Mouse (Mus musculus): ENCODE data around the gene Snapc5. TPM values are rescaled to one million over a fixed set of nuclear protein-coding genes. Genes with fewer than 3 reads are reported as not detected.
A peak's percentile ranks its signal among the peaks of the same experiment; 100 is the strongest.
"Not testable (repeated sequence)": the region's sequence is repeated elsewhere in the genome, so short reads cannot be mapped to it uniquely, and the experiment has no call there.

The Snapc5 gene
- polyA plus RNA-seq, 1 experiment from 2014 or later: 28.5 TPM

GRCm38 (mm10) chr9:64173666-64174220, 5.3 kb upstream of the Snapc5 start:
- WGBS: under 1% methylated on average over 16 of the region's 16 CpGs
- ATAC-seq (ENCODE audit: low read depth): no peak

GRCm38 (mm10) chr9:64174341-64174740, 4.7 kb upstream of the Snapc5 start:
- no peaks in the 10 kb centered on the region for H3K27me3 ChIP-seq (ENCODE audit: control insufficient read depth, insufficient read depth, low read depth, low read length)
- H3K9me3 ChIP-seq (ENCODE audit: control insufficient read depth, low read length): no peaks in the 10 kb centered on the region
- peaks cover 29% of the 10 kb centered on the region for H3K36me3 ChIP-seq (ENCODE audit: control insufficient read depth, insufficient read depth, low read length)
- peaks cover 7% of the 10 kb centered on the region for H3K4me1 ChIP-seq (replicated peaks; ENCODE audit: control insufficient read depth, insufficient read depth, low read length)
- H3K9ac ChIP-seq (ENCODE audit: low read length): peak overlapping the region; percentile 90
- no peak for ATAC-seq (ENCODE audit: low read depth)
- H3K27ac ChIP-seq (ENCODE audit: low read length): no peak overlapping the region
- peak overlapping the region; percentile 97 for H3K4me3 ChIP-seq (ENCODE audit: low read length)
- H3K4me2 ChIP-seq (ENCODE audit: low read depth, low read length): peak overlapping the region; percentile 86

More at GRCm38 (mm10) chr9:64173666-64174220, 5.3 kb upstream of the Snapc5 start:
- peak overlapping the region; percentile 86 for H3K4me2 ChIP-seq (ENCODE audit: low read depth, low read length)
- peaks cover 7% of the 10 kb centered on the region for H3K4me1 ChIP-seq (replicated peaks; ENCODE audit: control insufficient read depth, insufficient read depth, low read length)
- no peaks in the 10 kb centered on the region for H3K27me3 ChIP-seq (ENCODE audit: control insufficient read depth, insufficient read depth, low read depth, low read length)
- peak overlapping the region; percentile 56 for H3K27ac ChIP-seq (ENCODE audit: low read length)
- peaks cover 29% of the 10 kb centered on the region for H3K36me3 ChIP-seq (ENCODE audit: control insufficient read depth, insufficient read depth, low read length)
- H3K9me3 ChIP-seq (ENCODE audit: control insufficient read depth, low read length): no peaks in the 10 kb centered on the region
- peak overlapping the region; percentile 90 for H3K9ac ChIP-seq (ENCODE audit: low read length)
- peak overlapping the region; percentile 97 for H3K4me3 ChIP-seq (ENCODE audit: low read length)

DNA sequence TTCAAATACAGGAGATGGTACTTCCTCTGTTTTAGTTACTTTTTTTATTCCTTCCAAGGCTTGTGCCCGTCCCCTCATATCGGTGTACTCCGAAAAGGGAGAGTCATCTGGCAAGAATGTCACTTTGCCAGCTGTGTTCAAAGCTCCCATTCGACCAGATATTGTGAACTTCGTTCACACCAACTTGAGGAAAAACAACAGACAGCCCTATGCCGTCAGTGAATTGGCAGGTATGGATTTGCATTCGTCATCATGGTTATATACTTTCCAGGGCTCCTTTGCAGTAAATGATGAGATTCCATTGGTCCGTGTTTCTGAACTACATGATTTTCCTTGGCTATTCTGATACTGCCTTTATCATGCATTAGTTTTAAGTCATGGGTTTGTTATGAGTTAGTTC, 4.3 kb upstream of the Snapc5 start:
- no peaks in the 10 kb centered on the region for H3K9me3 ChIP-seq (ENCODE audit: control insufficient read depth, low read length)
- 49% methylated on average over 8 of the region's 8 CpGs for WGBS
- peaks cover 8% of the 10 kb centered on the region for H3K4me1 ChIP-seq (replicated peaks; ENCODE audit: control insufficient read depth, insufficient read depth, low read length)
- no peak for ATAC-seq (ENCODE audit: low read depth)
- H3K27me3 ChIP-seq (ENCODE audit: control insufficient read depth, insufficient read depth, low read depth, low read length): no peaks in the 10 kb centered on the region
- H3K9ac ChIP-seq (ENCODE audit: low read length): peak overlapping the region; percentile 35; the same call in 1 of the 2 replicates
- H3K4me2 ChIP-seq (ENCODE audit: low read depth, low read length): peak overlapping the region; percentile 86
- no peak overlapping the region for H3K27ac ChIP-seq (ENCODE audit: low read length)
- H3K4me3 ChIP-seq (ENCODE audit: low read length): peak overlapping the region; percentile 17; the same call in 1 of the 2 replicates
- peaks cover 29% of the 10 kb centered on the region for H3K36me3 ChIP-seq (ENCODE audit: control insufficient read depth, insufficient read depth, low read length)

GRCm38 (mm10) chr9:64175378-64175777, 3.7 kb upstream of the Snapc5 start:
- H3K27me3 ChIP-seq (ENCODE audit: control insufficient read depth, insufficient read depth, low read depth, low read length): no peaks in the 10 kb centered on the region
- no peak overlapping the region for H3K9ac ChIP-seq (ENCODE audit: low read length)
- peaks cover 13% of the 10 kb centered on the region for H3K4me1 ChIP-seq (replicated peaks; ENCODE audit: control insufficient read depth, insufficient read depth, low read length)
- 84% methylated on average over 11 of the region's 11 CpGs for WGBS
- no peak for ATAC-seq (ENCODE audit: low read depth)
- H3K4me3 ChIP-seq (ENCODE audit: low read length): no peak overlapping the region
- H3K27ac ChIP-seq (ENCODE audit: low read length): no peak overlapping the region
- no peaks in the 10 kb centered on the region for H3K9me3 ChIP-seq (ENCODE audit: control insufficient read depth, low read length)
- H3K36me3 ChIP-seq (ENCODE audit: control insufficient read depth, insufficient read depth, low read length): peaks cover 29% of the 10 kb centered on the region
- H3K4me2 ChIP-seq (ENCODE audit: low read depth, low read length): no peak overlapping the region

- no peaks in the 10 kb centered on the region for H3K9me3 ChIP-seq (ENCODE audit: control insufficient read depth, low read length)
- H3K36me3 ChIP-seq (ENCODE audit: control insufficient read depth, insufficient read depth, low read length): peaks cover 42% of the 10 kb centered on the region
- H3K27ac ChIP-seq (ENCODE audit: low read length): peak overlapping the region; percentile 79
- peak overlapping the region; percentile 78 for H3K9ac ChIP-seq (ENCODE audit: low read length)
- peaks cover 9% of the 10 kb centered on the region for H3K4me1 ChIP-seq (replicated peaks; ENCODE audit: control insufficient read depth, insufficient read depth, low read length)
- H3K4me3 ChIP-seq (ENCODE audit: low read length): peak overlapping the region; percentile 63
- peak overlapping the region; percentile 62 for H3K4me2 ChIP-seq (ENCODE audit: low read depth, low read length)
- WGBS: 34% methylated on average over 3 of the region's 3 CpGs
- H3K27me3 ChIP-seq (ENCODE audit: control insufficient read depth, insufficient read depth, low read depth, low read length): no peaks in the 10 kb centered on the region
- ATAC-seq (ENCODE audit: low read depth): peak; percentile 65
Measured at GRCm38 (mm10) chr9:64178610-64178973, 482 bp upstream of the Snapc5 start.

- H3K9me3 ChIP-seq (ENCODE audit: control insufficient read depth, low read length); H3K9ac ChIP-seq (ENCODE audit: low read length); H3K4me3 ChIP-seq (ENCODE audit: low read length); H3K4me2 ChIP-seq (ENCODE audit: low read depth, low read length); ATAC-seq (ENCODE audit: low read depth); H3K27me3 ChIP-seq (ENCODE audit: control insufficient read depth, insufficient read depth, low read depth, low read length); H3K4me1 ChIP-seq (replicated peaks; ENCODE audit: control insufficient read depth, insufficient read depth, low read length); H3K27ac ChIP-seq (ENCODE audit: low read length): not testable (repeated sequence)
- WGBS: 91% methylated on average over 5 of the region's 5 CpGs
- peaks cover 29% of the 10 kb centered on the region for H3K36me3 ChIP-seq (ENCODE audit: control insufficient read depth, insufficient read depth, low read length)
Measured at GRCm38 (mm10) chr9:64183295-64183694, 4.2 kb downstream of the Snapc5 start.

DNA sequence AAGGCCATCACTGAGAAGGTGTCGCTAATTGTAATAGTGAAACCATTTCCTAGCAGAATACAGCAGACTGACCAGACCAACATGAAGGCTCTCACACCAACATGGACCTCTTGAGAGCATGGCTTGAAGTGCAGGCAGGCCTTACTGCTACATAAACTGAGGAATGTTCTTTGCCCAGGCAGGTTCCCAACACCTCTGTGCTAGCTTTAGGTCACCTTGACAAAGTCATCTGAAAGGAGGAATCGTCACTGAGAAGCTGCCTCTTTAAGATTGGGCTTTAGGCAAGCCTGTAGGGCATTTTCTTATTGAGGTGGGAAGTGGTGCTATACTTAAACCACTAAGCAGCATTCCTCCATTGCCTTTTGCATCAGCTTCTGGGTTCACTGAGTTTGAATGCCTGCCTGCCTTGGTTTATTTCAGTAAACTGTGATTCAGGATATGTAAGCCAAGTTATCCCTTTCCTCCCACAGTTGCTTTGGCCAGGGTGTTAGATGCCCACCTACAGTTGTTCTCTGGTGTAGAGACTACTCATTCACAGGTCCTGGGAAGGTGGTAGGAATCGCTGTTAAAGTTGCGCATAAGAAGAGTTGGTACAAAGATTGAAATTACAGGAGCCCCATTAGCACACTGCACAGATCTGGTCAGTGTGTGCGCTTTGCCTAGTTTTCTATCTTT, 5.2 kb downstream of the Snapc5 start:
- Histone ChIP-seq H3K36me3 (ENCODE audit: control insufficient read depth, insufficient read depth, low read length) (peaks cover 28% of the 10 kb centered on the region), H3K4me3 (ENCODE audit: low read length) (no peak overlapping the region)
- 89% methylated on average over 5 of the region's 5 CpGs for WGBS

DNA sequence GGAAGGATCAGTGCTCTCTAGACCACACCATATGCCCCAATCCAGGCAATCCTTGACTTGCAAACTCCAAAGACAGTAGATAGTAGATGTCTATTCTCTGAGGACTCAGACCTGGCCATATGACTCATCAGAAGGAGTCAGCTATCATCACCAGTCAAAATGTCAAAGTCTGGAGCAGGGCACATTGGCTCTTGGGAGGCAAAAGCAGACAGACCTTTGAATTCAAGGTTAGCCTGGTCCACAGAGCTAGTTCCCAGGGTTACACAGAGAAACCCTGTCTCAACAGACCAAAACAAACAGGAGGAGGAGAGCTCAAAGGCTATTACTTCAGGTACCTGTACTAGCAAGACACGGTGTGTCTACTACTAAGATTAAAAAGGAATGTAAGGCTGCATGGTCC, 14.8 kb downstream of the Snapc5 start:
- ATAC-seq (ENCODE audit: low read depth): no peak
- no peak overlapping the region for H3K4me3 ChIP-seq (ENCODE audit: low read length)
- H3K9me3 ChIP-seq (ENCODE audit: control insufficient read depth, low read length): no peaks in the 10 kb centered on the region
- 90% methylated on average over 1 of the region's 1 CpGs for WGBS
- no peaks in the 10 kb centered on the region for H3K4me1 ChIP-seq (replicated peaks; ENCODE audit: control insufficient read depth, insufficient read depth, low read length)
- no peak overlapping the region for H3K4me2 ChIP-seq (ENCODE audit: low read depth, low read length)
- H3K9ac ChIP-seq (ENCODE audit: low read length): no peak overlapping the region
- no peak overlapping the region for H3K27ac ChIP-seq (ENCODE audit: low read length)
- H3K36me3 ChIP-seq (ENCODE audit: control insufficient read depth, insufficient read depth, low read length): peaks cover 14% of the 10 kb centered on the region
- no peaks in the 10 kb centered on the region for H3K27me3 ChIP-seq (ENCODE audit: control insufficient read depth, insufficient read depth, low read depth, low read length)

More for the DNA sequence above, 5.2 kb downstream of the Snapc5 start:
- no peak for ATAC-seq (ENCODE audit: low read depth)
- H3K27me3 ChIP-seq (ENCODE audit: control insufficient read depth, insufficient read depth, low read depth, low read length): no peaks in the 10 kb centered on the region
- no peak overlapping the region for H3K27ac ChIP-seq (ENCODE audit: low read length)
- H3K4me2 ChIP-seq (ENCODE audit: low read depth, low read length): no peak overlapping the region
- H3K9me3 ChIP-seq (ENCODE audit: control insufficient read depth, low read length): no peaks in the 10 kb centered on the region
- H3K9ac ChIP-seq (ENCODE audit: low read length): no peak overlapping the region
- H3K4me1 ChIP-seq (replicated peaks; ENCODE audit: control insufficient read depth, insufficient read depth, low read length): peaks cover 6% of the 10 kb centered on the region; the same call in 1 of the 2 replicates

- Histone ChIP-seq H3K36me3 (ENCODE audit: control insufficient read depth, insufficient read depth, low read length) (peaks cover 14% of the 10 kb centered on the region), H3K4me3 (ENCODE audit: low read length) (no peak overlapping the region), H3K9ac (ENCODE audit: low read length) (no peak overlapping the region), H3K4me1 (replicated peaks; ENCODE audit: control insufficient read depth, insufficient read depth, low read length) (no peaks in the 10 kb centered on the region), H3K9me3 (ENCODE audit: control insufficient read depth, low read length) (no peaks in the 10 kb centered on the region), H3K27me3 (ENCODE audit: control insufficient read depth, insufficient read depth, low read depth, low read length) (no peaks in the 10 kb centered on the region), H3K4me2 (ENCODE audit: low read depth, low read length) (no peak overlapping the region), H3K27ac (ENCODE audit: low read length) (no peak overlapping the region)
- ATAC-seq (ENCODE audit: low read depth): no peak
- 75% methylated on average over 4 of the region's 4 CpGs for WGBS
Measured at GRCm38 (mm10) chr9:64195554-64195953, 16.5 kb downstream of the Snapc5 start.

All from lung, embryonic 16.5 days (tissue).